Mouse (Mus musculus) retina, embryonic 14.5 days (tissue): Measurements from ENCODE around the gene Stk32c.

Source experiments
- DNase-seq: peaks from one replicate; pipeline ENCODE4 v3.0.0-alpha.2; 2015; ENCODE audit warnings: low spot score

Gene Stk32c

GRCm38 (mm10) chr7:139093781-139094180 lies 119.3 kb downstream of the Stk32c start:
- DNase-seq = no peak

- no peak for DNase-seq
Observed at GRCm38 (mm10) chr7:139093124-139093523, 120.0 kb downstream of the Stk32c start.

GRCm38 (mm10) chr7:139092676-139093075 lies 120.4 kb downstream of the Stk32c start:
- DNase-seq = no peak

- no peak for DNase-seq
Observed at GRCm38 (mm10) chr7:139091681-139092080, 121.4 kb downstream of the Stk32c start.

GRCm38 (mm10) chr7:139089892-139090874 lies 122.9 kb downstream of the Stk32c start:
- no peak for DNase-seq

GRCm38 (mm10) chr7:139087801-139088200 lies 125.3 kb downstream of the Stk32c start:
- no peak for DNase-seq

- peak; percentile 46 for DNase-seq
Observed at GRCm38 (mm10) chr7:139086195-139087158, 126.6 kb downstream of the Stk32c start.

GRCm38 (mm10) chr7:139085629-139086194 lies 127.4 kb downstream of the Stk32c start, which contains the start of gene Dpysl4:
TSS of gene Dpysl4 (plus strand) at chr7:139086001.
- DNase-seq = peak; percentile 89

- no peak for DNase-seq
Observed at GRCm38 (mm10) chr7:139084316-139084715, 128.8 kb downstream of the Stk32c start.

GRCm38 (mm10) chr7:139082281-139082680 lies 130.8 kb downstream of the Stk32c start:
- DNase-seq = no peak

- DNase-seq = no peak
Observed at GRCm38 (mm10) chr7:139081158-139081557, 131.9 kb downstream of the Stk32c start.

GRCm38 (mm10) chr7:139080714-139081113 lies 132.4 kb downstream of the Stk32c start:
- DNase-seq = peak; percentile 66

- DNase-seq = no peak
Observed at GRCm38 (mm10) chr7:139079141-139079540, 134.0 kb downstream of the Stk32c start.

- no peak for DNase-seq
Observed at GRCm38 (mm10) chr7:139078181-139078580, 134.9 kb downstream of the Stk32c start.

GRCm38 (mm10) chr7:139077283-139077682 lies 135.8 kb downstream of the Stk32c start:
- DNase-seq = peak; percentile 56

GRCm38 (mm10) chr7:139075054-139075794 lies 137.9 kb downstream of the Stk32c start:
- peak; percentile 83 for DNase-seq

- DNase-seq = no peak
Observed at GRCm38 (mm10) chr7:139074189-139074588, 138.9 kb downstream of the Stk32c start.

GRCm38 (mm10) chr7:139068182-139068623 lies 144.9 kb downstream of the Stk32c start:
- peak; percentile 95 for DNase-seq

GRCm38 (mm10) chr7:139063406-139063805 lies 149.7 kb downstream of the Stk32c start:
- peak; percentile 51 for DNase-seq
